Mouse (Mus musculus) liver, adult 2 months (tissue): ENCODE results near the gene Rsad1.

Source experiments
- CTCF ChIP-seq: fragments of 200-500 bp; IDR thresholded peaks from 2 replicates; pipeline ENCODE4 v1.5.1; 2011; ENCODE audit warnings: low read depth, low read length, control low read depth
- POLR2A ChIP-seq: fragments of 200-500 bp; IDR thresholded peaks from 2 replicates; pipeline ENCODE4 v1.6.1; 2011; ENCODE audit warnings: low read length, control low read depth; ENCODE audit not compliant: insufficient read depth; ENCODE audit errors: extremely low read depth

DNA sequence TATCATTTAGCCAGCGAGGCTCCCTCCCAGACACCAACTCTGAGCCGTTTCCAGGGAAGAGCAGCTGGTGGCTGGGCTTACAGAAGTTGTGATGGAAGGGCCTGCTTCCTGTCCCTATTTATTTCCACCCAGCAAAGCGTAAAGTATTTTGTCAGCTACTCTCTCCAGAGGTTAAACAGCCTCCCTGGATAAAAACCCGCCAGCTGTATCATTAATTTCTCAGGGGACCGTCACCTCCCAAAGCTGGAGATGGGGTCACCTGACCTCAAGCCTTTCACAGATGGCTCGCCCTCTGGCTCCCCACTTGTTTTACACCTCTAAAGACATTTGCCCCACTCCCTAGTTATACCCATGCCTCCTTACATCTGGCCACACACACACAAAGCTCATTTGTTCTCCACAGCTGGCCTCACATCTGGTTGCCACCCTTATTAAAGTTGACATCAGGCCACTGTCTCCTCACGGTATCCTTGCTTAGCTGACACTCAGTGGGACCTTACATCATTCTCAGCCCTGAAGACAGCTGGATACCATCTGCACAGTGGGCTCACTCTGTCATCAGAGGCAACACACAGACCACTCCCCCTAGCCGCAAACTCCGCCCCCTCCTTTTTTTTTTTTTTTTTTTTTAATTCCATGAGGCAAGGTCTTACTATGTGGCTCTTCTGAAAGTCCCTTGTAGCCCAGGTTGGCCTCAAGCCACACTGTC is 22.7 kb downstream of the Rsad1 start:
- no peak for TF ChIP-seq CTCF
- TF ChIP-seq POLR2A, result no peak
